Mouse (Mus musculus): ENCODE data around the gene Peli1. TPM values are rescaled to one million over a fixed set of nuclear protein-coding genes. Genes with fewer than 3 reads are reported as not detected.

The Peli1 gene
- polyA plus RNA-seq, 1 experiment from 2014 or later, result 27.2 TPM

- 87% methylated on average over 1 of the region's 1 CpGs for WGBS
- H3K9me3 ChIP-seq (ENCODE audit: control insufficient read depth, low read length), result no peaks in the 10 kb centered on the region
- H3K9ac ChIP-seq (ENCODE audit: low read length), result no peak overlapping the region
- H3K4me1 ChIP-seq (ENCODE audit: control insufficient read depth in 2 of 2, insufficient read depth in 2 of 2, low read length in 2 of 2), result no peaks in the 10 kb centered on the region
- H3K27me3 ChIP-seq (ENCODE audit: control insufficient read depth, insufficient read depth, low read length), result no peaks in the 10 kb centered on the region
- H3K4me2 ChIP-seq (ENCODE audit: low read length), result no peak overlapping the region
- H3K36me3 ChIP-seq (ENCODE audit: control insufficient read depth, insufficient read depth, low read length), result peaks cover 45% of the 10 kb centered on the region
- no peak overlapping the region for H3K27ac ChIP-seq (replicated peaks in 1 of 2; ENCODE audit: control insufficient read depth in 1 of 2, insufficient read depth in 1 of 2, low read depth in 2 of 2, low read length in 2 of 2)
- no peak overlapping the region for H3K4me3 ChIP-seq (ENCODE audit: control insufficient read depth in 1 of 2, insufficient read depth in 1 of 2, low read depth in 1 of 2, low read length in 2 of 2)
- no peak for ATAC-seq (ENCODE audit: insufficient number of reproducible peaks, insufficient read depth, low FRiP score, low read depth)
Measured at GRCm38 (mm10) chr11:21151672-21152071, 60.6 kb downstream of the Peli1 start.

GRCm38 (mm10) chr11:21153111-21153510 is 62.0 kb downstream of the Peli1 start:
- 82% methylated on average over 4 of the region's 4 CpGs for WGBS
- H3K4me2 ChIP-seq (ENCODE audit: low read length), result no peak overlapping the region
- H3K9me3 ChIP-seq (ENCODE audit: control insufficient read depth, low read length), result no peaks in the 10 kb centered on the region
- no peak overlapping the region for H3K4me3 ChIP-seq (ENCODE audit: control insufficient read depth in 1 of 2, insufficient read depth in 1 of 2, low read depth in 1 of 2, low read length in 2 of 2)
- H3K36me3 ChIP-seq (ENCODE audit: control insufficient read depth, insufficient read depth, low read length), result peaks cover 32% of the 10 kb centered on the region
- H3K4me1 ChIP-seq (ENCODE audit: control insufficient read depth in 2 of 2, insufficient read depth in 2 of 2, low read length in 2 of 2), result peaks cover 4 to 8% of the 10 kb centered on the region in 2 experiments; a peak in 3 of 4 replicates
- no peak overlapping the region for H3K9ac ChIP-seq (ENCODE audit: low read length)
- no peaks in the 10 kb centered on the region for H3K27me3 ChIP-seq (ENCODE audit: control insufficient read depth, insufficient read depth, low read length)
- no peak for ATAC-seq (ENCODE audit: insufficient number of reproducible peaks, insufficient read depth, low FRiP score, low read depth)
- H3K27ac ChIP-seq (replicated peaks in 1 of 2; ENCODE audit: control insufficient read depth in 1 of 2, insufficient read depth in 1 of 2, low read depth in 2 of 2, low read length in 2 of 2), result no peak overlapping the region

- Histone ChIP-seq H3K27me3 (ENCODE audit: control insufficient read depth, insufficient read depth, low read length) (no peaks in the 10 kb centered on the region), H3K9me3 (ENCODE audit: control insufficient read depth, low read length) (no peaks in the 10 kb centered on the region), H3K4me2 (ENCODE audit: low read length) (no peak overlapping the region), H3K4me1 (ENCODE audit: control insufficient read depth in 2 of 2, insufficient read depth in 2 of 2, low read length in 2 of 2) (peaks cover 4 to 10% of the 10 kb centered on the region in 2 experiments; a peak in 3 of 4 replicates), H3K27ac (replicated peaks in 1 of 2; ENCODE audit: control insufficient read depth in 1 of 2, insufficient read depth in 1 of 2, low read depth in 2 of 2, low read length in 2 of 2) (peak overlapping the region in 1 of 2 experiments; percentile 16; a peak in 1 of 4 replicates), H3K4me3 (ENCODE audit: control insufficient read depth in 1 of 2, insufficient read depth in 1 of 2, low read depth in 1 of 2, low read length in 2 of 2) (no peak overlapping the region), H3K9ac (ENCODE audit: low read length) (no peak overlapping the region), H3K36me3 (ENCODE audit: control insufficient read depth, insufficient read depth, low read length) (peaks cover 10% of the 10 kb centered on the region; the same call in 1 of the 2 replicates)
- WGBS, result 26% methylated on average over 4 of the region's 4 CpGs
- no peak for ATAC-seq (ENCODE audit: insufficient number of reproducible peaks, insufficient read depth, low FRiP score, low read depth)
Measured at GRCm38 (mm10) chr11:21157595-21157994, 66.5 kb downstream of the Peli1 start.

- WGBS, result 65% methylated on average over 5 of the region's 5 CpGs
- H3K9ac ChIP-seq (ENCODE audit: low read length), result no peak overlapping the region
- H3K4me1 ChIP-seq (ENCODE audit: control insufficient read depth in 2 of 2, insufficient read depth in 2 of 2, low read length in 2 of 2), result peaks cover 6 to 16% of the 10 kb centered on the region in 2 experiments
- ATAC-seq (ENCODE audit: insufficient number of reproducible peaks, insufficient read depth, low FRiP score, low read depth), result no peak
- H3K27me3 ChIP-seq (ENCODE audit: control insufficient read depth, insufficient read depth, low read length), result no peaks in the 10 kb centered on the region
- H3K9me3 ChIP-seq (ENCODE audit: control insufficient read depth, low read length), result no peaks in the 10 kb centered on the region
- H3K4me2 ChIP-seq (ENCODE audit: low read length), result no peak overlapping the region
- H3K4me3 ChIP-seq (ENCODE audit: control insufficient read depth in 1 of 2, insufficient read depth in 1 of 2, low read depth in 1 of 2, low read length in 2 of 2), result no peak overlapping the region
- no peak overlapping the region for H3K27ac ChIP-seq (replicated peaks in 1 of 2; ENCODE audit: control insufficient read depth in 1 of 2, insufficient read depth in 1 of 2, low read depth in 2 of 2, low read length in 2 of 2)
- no peaks in the 10 kb centered on the region for H3K36me3 ChIP-seq (ENCODE audit: control insufficient read depth, insufficient read depth, low read length)
Measured at GRCm38 (mm10) chr11:21162093-21162492, 71.0 kb downstream of the Peli1 start.

- Histone ChIP-seq H3K36me3 (ENCODE audit: control insufficient read depth, insufficient read depth, low read length) (no peaks in the 10 kb centered on the region), H3K9ac (ENCODE audit: low read length) (no peak overlapping the region), H3K4me1 (ENCODE audit: control insufficient read depth in 2 of 2, insufficient read depth in 2 of 2, low read length in 2 of 2) (peaks cover 2 to 7% of the 10 kb centered on the region in 2 experiments; a peak in 3 of 4 replicates), H3K27ac (replicated peaks in 1 of 2; ENCODE audit: control insufficient read depth in 1 of 2, insufficient read depth in 1 of 2, low read depth in 2 of 2, low read length in 2 of 2) (no peak overlapping the region), H3K4me3 (ENCODE audit: control insufficient read depth in 1 of 2, insufficient read depth in 1 of 2, low read depth in 1 of 2, low read length in 2 of 2) (no peak overlapping the region), H3K4me2 (ENCODE audit: low read length) (no peak overlapping the region), H3K27me3 (ENCODE audit: control insufficient read depth, insufficient read depth, low read length) (no peaks in the 10 kb centered on the region), H3K9me3 (ENCODE audit: control insufficient read depth, low read length) (no peaks in the 10 kb centered on the region)
- no peak for ATAC-seq (ENCODE audit: insufficient number of reproducible peaks, insufficient read depth, low FRiP score, low read depth)
- WGBS, result 62% methylated on average over 7 of the region's 7 CpGs
Measured at GRCm38 (mm10) chr11:21163143-21163542, 72.1 kb downstream of the Peli1 start.

GRCm38 (mm10) chr11:21163673-21164072 is 72.6 kb downstream of the Peli1 start:
- Histone ChIP-seq H3K4me3 (ENCODE audit: control insufficient read depth in 1 of 2, insufficient read depth in 1 of 2, low read depth in 1 of 2, low read length in 2 of 2) (no peak overlapping the region), H3K27me3 (ENCODE audit: control insufficient read depth, insufficient read depth, low read length) (no peaks in the 10 kb centered on the region), H3K27ac (replicated peaks in 1 of 2; ENCODE audit: control insufficient read depth in 1 of 2, insufficient read depth in 1 of 2, low read depth in 2 of 2, low read length in 2 of 2) (no peak overlapping the region), H3K9ac (ENCODE audit: low read length) (no peak overlapping the region), H3K9me3 (ENCODE audit: control insufficient read depth, low read length) (no peaks in the 10 kb centered on the region), H3K36me3 (ENCODE audit: control insufficient read depth, insufficient read depth, low read length) (no peaks in the 10 kb centered on the region), H3K4me2 (ENCODE audit: low read length) (no peak overlapping the region), H3K4me1 (ENCODE audit: control insufficient read depth in 2 of 2, insufficient read depth in 2 of 2, low read length in 2 of 2) (peaks cover 2 to 6% of the 10 kb centered on the region in 2 experiments; a peak in 1 of 4 replicates)
- WGBS, result 7% methylated on average over 5 of the region's 5 CpGs
- no peak for ATAC-seq (ENCODE audit: insufficient number of reproducible peaks, insufficient read depth, low FRiP score, low read depth)

- H3K4me2 ChIP-seq (ENCODE audit: low read length), result no peak overlapping the region
- H3K36me3 ChIP-seq (ENCODE audit: control insufficient read depth, insufficient read depth, low read length), result no peaks in the 10 kb centered on the region
- no peak overlapping the region for H3K9ac ChIP-seq (ENCODE audit: low read length)
- no peak for ATAC-seq (ENCODE audit: insufficient number of reproducible peaks, insufficient read depth, low FRiP score, low read depth)
- H3K27me3 ChIP-seq (ENCODE audit: control insufficient read depth, insufficient read depth, low read length), result no peaks in the 10 kb centered on the region
- no peaks in the 10 kb centered on the region for H3K9me3 ChIP-seq (ENCODE audit: control insufficient read depth, low read length)
- no peak overlapping the region for H3K27ac ChIP-seq (replicated peaks in 1 of 2; ENCODE audit: control insufficient read depth in 1 of 2, insufficient read depth in 1 of 2, low read depth in 2 of 2, low read length in 2 of 2)
- no peak overlapping the region for H3K4me3 ChIP-seq (ENCODE audit: control insufficient read depth in 1 of 2, insufficient read depth in 1 of 2, low read depth in 1 of 2, low read length in 2 of 2)
- WGBS, result 53% methylated on average over 8 of the region's 8 CpGs
- peaks cover 2 to 6% of the 10 kb centered on the region in 2 experiments; a peak in 1 of 4 replicates for H3K4me1 ChIP-seq (ENCODE audit: control insufficient read depth in 2 of 2, insufficient read depth in 2 of 2, low read length in 2 of 2)
Measured at GRCm38 (mm10) chr11:21164312-21164993, 73.4 kb downstream of the Peli1 start.

Measured in heart, embryonic 14.5 days (tissue).